Mouse (Mus musculus) midbrain, embryonic 11.5 days (tissue): ENCODE data around the gene Cbx3. TPM values are rescaled to one million over a fixed set of nuclear protein-coding genes. Genes with fewer than 3 reads are reported as not detected.

ENCODE experiments used
- ATAC-seq: fragments of 200-750 bp; cut with Nextera tagmentation; 2 replicates; pipeline ENCODE4 v1.8.0; 2017; ENCODE audit warnings: moderate TSS enrichment, moderate library complexity; ENCODE audit not compliant: low FRiP score
- DNase-seq: peaks from one replicate; pipeline ENCODE4 v3.0.0; 2015; ENCODE audit warnings: low spot score; ENCODE audit errors: missing footprints
- H3K27ac ChIP-seq: fragments of 300-500 bp; sonication (generic); 2 replicates; pipeline ENCODE4 v1.5.1; 2014; ENCODE audit warnings: low read depth, low read length
- H3K27me3 ChIP-seq: fragments of 300-500 bp; sonication (generic); 2 replicates; pipeline ENCODE4 v1.6.1; 2014; ENCODE audit warnings: mild to moderate bottlenecking, low read length, moderate library complexity, mixed read lengths; ENCODE audit not compliant: control insufficient read depth, insufficient read depth
- H3K36me3 ChIP-seq: fragments of 300-500 bp; sonication (generic); 2 replicates; pipeline ENCODE4 v1.6.1; 2014; ENCODE audit warnings: mild to moderate bottlenecking, low read length, moderate library complexity, mixed read lengths; ENCODE audit not compliant: control insufficient read depth, insufficient read depth
- H3K4me1 ChIP-seq: fragments of 300-500 bp; sonication (generic); 2 replicates; pipeline ENCODE4 v1.6.1; 2014; ENCODE audit warnings: low read length; ENCODE audit not compliant: control insufficient read depth, insufficient read depth
- H3K4me2 ChIP-seq: fragments of 300-500 bp; sonication (generic); 2 replicates; pipeline ENCODE4 v1.6.1; 2014; ENCODE audit warnings: mild to moderate bottlenecking, moderate library complexity
- H3K4me3 ChIP-seq: fragments of 300-500 bp; sonication (generic); 2 replicates; pipeline ENCODE4 v1.5.1; 2014; ENCODE audit warnings: low read depth, low read length
- H3K9ac ChIP-seq: fragments of 300-500 bp; sonication (generic); 2 replicates; pipeline ENCODE4 v1.6.1; 2014; ENCODE audit warnings: low read length
- H3K9me3 ChIP-seq: fragments of 300-500 bp; sonication (generic); 2 replicates; pipeline ENCODE4 v1.6.1; 2016; ENCODE audit warnings: low read length; ENCODE audit not compliant: control insufficient read depth
- WGBS: fragments of 180-500 bp; shearing (Covaris S2); extraction: QIAGEN DNeasy Blood & Tissue Kit; methylation state at CpG from one replicate; pipeline ENCODE4 v1.1.7; 2014; 5-methylcytosine and 5-hydroxymethylcytosine counted together
- polyA plus RNA-seq: library from polyadenylated mRNA; unstranded; fragments of >200 nt; fragmentation: Nextera tagmentation; extraction: Ambion mirVana; gene quantifications from 2 replicates; pipeline ENCODE4 v1.2.1, GENCODE M21; 2014

The Cbx3 gene
- polyA plus RNA-seq, 1 experiment from 2014 or later: 757 TPM

GRCm38 (mm10) chr6:51467649-51468048, 2.5 kb upstream of the Cbx3 start:
- H3K4me2 ChIP-seq: peak overlapping the region; percentile 65
- no peak overlapping the region for H3K27ac ChIP-seq
- H3K4me3 ChIP-seq: peak overlapping the region; percentile 97
- H3K9me3 ChIP-seq: no peaks in the 10 kb centered on the region
- no peak for DNase-seq
- H3K27me3 ChIP-seq: no peaks in the 10 kb centered on the region
- H3K4me1 ChIP-seq: peaks cover 17% of the 10 kb centered on the region
- no peak for ATAC-seq
- 4% methylated on average over 2 of the region's 2 CpGs for WGBS
- peak overlapping the region; percentile 63; the same call in 1 of the 2 replicates for H3K9ac ChIP-seq
- peaks cover 16% of the 10 kb centered on the region for H3K36me3 ChIP-seq

- H3K4me1 ChIP-seq: peaks cover 23% of the 10 kb centered on the region
- no peaks in the 10 kb centered on the region for H3K9me3 ChIP-seq
- under 1% methylated on average over 63 of the region's 63 CpGs for WGBS
- H3K4me3 ChIP-seq: peak overlapping the region; percentile 97
- H3K27ac ChIP-seq: peak overlapping the region; percentile 100
- H3K4me2 ChIP-seq: peak overlapping the region; percentile 72
- H3K36me3 ChIP-seq: peaks cover 10% of the 10 kb centered on the region
- H3K9ac ChIP-seq: peak overlapping the region; percentile 100
- H3K27me3 ChIP-seq: no peaks in the 10 kb centered on the region
- DNase-seq (peak; percentile 99), ATAC-seq (peak; percentile 23; the same call in 1 of the 2 replicates)
These were observed 1.1 kb upstream of the Cbx3 start for GRCm38 (mm10) chr6:51468891-51469561.

GRCm38 (mm10) chr6:51469715-51470310, 347 bp upstream of the Cbx3 start, which contains the start of gene Hnrnpa2b1:
Gene Hnrnpa2b1, minus strand, starts transcription at chr6:51469894.
- H3K4me3 ChIP-seq: peak within 1 kb of the TSS; percentile 97
- WGBS: under 1% methylated on average over 63 of the region's 63 CpGs
- ATAC-seq (peak; percentile 89), DNase-seq (peak; percentile 100)
- peak within 1 kb of the TSS; percentile 100 for H3K27ac ChIP-seq
- no peaks in the 10 kb centered on the region for H3K9me3 ChIP-seq
- peak within 1 kb of the TSS; percentile 72 for H3K4me2 ChIP-seq
- no peaks in the 10 kb centered on the region for H3K27me3 ChIP-seq
- peaks cover 23% of the 10 kb centered on the region for H3K4me1 ChIP-seq
- H3K9ac ChIP-seq: peak within 1 kb of the TSS; percentile 100
- H3K36me3 ChIP-seq: peaks cover 11% of the 10 kb centered on the region

GRCm38 (mm10) chr6:51471179-51471505, 982 bp downstream of the Cbx3 start:
- no peaks in the 10 kb centered on the region for H3K27me3 ChIP-seq
- H3K27ac ChIP-seq: peak overlapping the region; percentile 100
- H3K4me3 ChIP-seq: peak overlapping the region; percentile 97
- H3K9me3 ChIP-seq: no peaks in the 10 kb centered on the region
- 0% methylated on average over 10 of the region's 10 CpGs for WGBS
- peak overlapping the region; percentile 72 for H3K4me2 ChIP-seq
- ATAC-seq (no peak), DNase-seq (no peak)
- peak overlapping the region; percentile 100 for H3K9ac ChIP-seq
- H3K4me1 ChIP-seq: peaks cover 20% of the 10 kb centered on the region
- peaks cover 7% of the 10 kb centered on the region for H3K36me3 ChIP-seq

GRCm38 (mm10) chr6:51471782-51472181, 1.6 kb downstream of the Cbx3 start:
- no peak for ATAC-seq
- peaks cover 10% of the 10 kb centered on the region for H3K36me3 ChIP-seq
- H3K27me3 ChIP-seq: no peaks in the 10 kb centered on the region
- H3K9ac ChIP-seq: peak overlapping the region; percentile 100
- no peaks in the 10 kb centered on the region for H3K9me3 ChIP-seq
- WGBS: 26% methylated on average over 3 of the region's 3 CpGs
- H3K4me2 ChIP-seq: peak overlapping the region; percentile 72
- peak overlapping the region; percentile 97 for H3K4me3 ChIP-seq
- H3K27ac ChIP-seq: peak overlapping the region; percentile 30; the same call in 1 of the 2 replicates
- DNase-seq: no peak
- peaks cover 19% of the 10 kb centered on the region for H3K4me1 ChIP-seq

- peak overlapping the region; percentile 97 for H3K4me3 ChIP-seq
- H3K27ac ChIP-seq: no peak overlapping the region
- H3K27me3 ChIP-seq: no peaks in the 10 kb centered on the region
- peaks cover 10% of the 10 kb centered on the region for H3K36me3 ChIP-seq
- DNase-seq: no peak
- WGBS: 62% methylated on average over 4 of the region's 4 CpGs
- H3K4me2 ChIP-seq: peak overlapping the region; percentile 72
- peaks cover 14% of the 10 kb centered on the region for H3K4me1 ChIP-seq
- no peak for ATAC-seq
- H3K9ac ChIP-seq: peak overlapping the region; percentile 100
- H3K9me3 ChIP-seq: no peaks in the 10 kb centered on the region
These were observed 2.1 kb downstream of the Cbx3 start for GRCm38 (mm10) chr6:51472213-51472612.

- Histone ChIP-seq H3K9me3 (no peaks in the 10 kb centered on the region), H3K4me3 (no peak overlapping the region), H3K9ac (no peak overlapping the region), H3K4me2 (no peak overlapping the region), H3K4me1 (no peaks in the 10 kb centered on the region), H3K36me3 (peaks cover 26% of the 10 kb centered on the region), H3K27me3 (no peaks in the 10 kb centered on the region), H3K27ac (no peak overlapping the region)
- ATAC-seq (no peak), DNase-seq (peak; percentile 83)
- WGBS: 93% methylated on average over 4 of the region's 4 CpGs
These were observed 9.1 kb downstream of the Cbx3 start for GRCm38 (mm10) chr6:51479136-51479731.

GRCm38 (mm10) chr6:51481548-51481947, 11.4 kb downstream of the Cbx3 start:
- DNase-seq (peak; percentile 69), ATAC-seq (no peak)
- no peaks in the 10 kb centered on the region for H3K9me3 ChIP-seq
- H3K9ac ChIP-seq: no peak overlapping the region
- H3K27ac ChIP-seq: no peak overlapping the region
- H3K36me3 ChIP-seq: peaks cover 22% of the 10 kb centered on the region
- H3K4me2 ChIP-seq: no peak overlapping the region
- H3K27me3 ChIP-seq: no peaks in the 10 kb centered on the region
- no peaks in the 10 kb centered on the region for H3K4me1 ChIP-seq
- 97% methylated on average over 8 of the region's 8 CpGs for WGBS
- H3K4me3 ChIP-seq: no peak overlapping the region

GRCm38 (mm10) chr6:51483861-51484260, 13.7 kb downstream of the Cbx3 start:
- H3K4me2 ChIP-seq: no peak overlapping the region
- peak; percentile 66 for DNase-seq
- no peaks in the 10 kb centered on the region for H3K27me3 ChIP-seq
- H3K27ac ChIP-seq: no peak overlapping the region
- ATAC-seq: no peak
- H3K4me3 ChIP-seq: no peak overlapping the region
- H3K9ac ChIP-seq: no peak overlapping the region
- 93% methylated on average over 3 of the region's 3 CpGs for WGBS
- no peaks in the 10 kb centered on the region for H3K4me1 ChIP-seq
- H3K36me3 ChIP-seq: peaks cover 15% of the 10 kb centered on the region
- H3K9me3 ChIP-seq: 0 out of 2 replicates have a peak, but pooled peaks cover 2% of the 10 kb centered on the region
